Mouse (Mus musculus) naive thymus-derived CD4-positive, alpha-beta T cell, adult 2 months (primary cell): ENCODE measurements around the gene Dip2b.
"Not testable (repeated sequence)": the region's sequence is repeated elsewhere in the genome, so short reads cannot be mapped to it uniquely, and the experiment has no call there.

Source experiments
- DNase-seq: peaks from one replicate; pipeline ENCODE4 v3.0.0-alpha.2; 2011; ENCODE audit warnings: low read depth

Gene Dip2b

GRCm38 (mm10) chr15:100260351-100260750 lies 221.9 kb downstream of the Dip2b start:
- not testable (repeated sequence) for DNase-seq

DNA sequence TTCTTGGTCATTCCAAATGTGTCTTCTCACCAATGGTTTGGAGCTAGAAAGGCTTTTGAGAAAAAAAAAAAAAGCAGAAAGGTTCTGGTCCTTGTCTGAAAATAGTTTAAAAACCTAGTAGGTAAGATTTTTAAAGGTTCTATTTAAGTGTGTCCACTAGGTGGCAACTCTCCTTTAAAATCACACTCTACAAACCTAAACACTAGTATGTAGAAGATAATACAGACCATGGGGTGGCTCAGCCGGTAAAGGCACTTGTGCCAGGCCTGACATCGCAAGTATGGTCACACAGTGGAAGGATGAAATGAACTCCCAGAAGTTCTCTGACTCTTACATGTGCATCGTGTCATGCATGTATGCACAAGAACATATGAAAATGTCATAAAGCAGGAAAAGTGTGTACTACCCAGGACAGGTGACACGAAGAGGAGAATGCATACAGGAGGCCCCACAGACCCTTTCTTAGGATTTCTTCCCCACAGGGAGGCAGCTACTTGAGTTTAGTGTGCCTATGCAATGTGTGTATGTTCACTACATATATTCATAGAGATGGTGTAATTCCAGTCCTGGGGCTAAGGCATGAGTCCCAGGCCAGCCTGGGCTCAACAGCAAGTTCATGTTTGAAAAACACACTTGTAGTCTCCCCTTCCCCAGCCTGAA lies 224.9 kb downstream of the Dip2b start:
- DNase-seq: peak; percentile 48

GRCm38 (mm10) chr15:100265586-100266325 lies 227.3 kb downstream of the Dip2b start:
- no peak for DNase-seq

- no peak for DNase-seq
Observed at GRCm38 (mm10) chr15:100268916-100269315, 230.5 kb downstream of the Dip2b start.
